8 mouse cellular contexts compared by ENCODE assay signal in genomic region chr2:180432042-180432668, GRCm38 (mm10). TPM values are rescaled to one million over a fixed set of nuclear protein-coding genes. Genes with fewer than 3 reads are reported as not detected.
DNase-seq lines count a peak whose midpoint lies in the region; ATAC-seq lines count a peak whose summit lies in the region.

No protein-coding gene starts in this region.

- H3K4me3 ChIP-seq in forebrain, embryonic 12.5 days (replicated peaks): no peak overlapping the region
- H3K4me3 ChIP-seq in hindbrain, embryonic 11.5 days (ENCODE audit: low read depth, low read length): no peak overlapping the region

- no peaks in the 10 kb centered on the region for H3K36me3 ChIP-seq in forebrain, embryonic 12.5 days (replicated peaks)
- no peaks in the 10 kb centered on the region for H3K36me3 ChIP-seq in hindbrain, embryonic 11.5 days (ENCODE audit: control insufficient read depth, insufficient read depth, low read length)

- no peak overlapping the region for H3K27ac ChIP-seq in forebrain, embryonic 12.5 days
- no peak overlapping the region for H3K27ac ChIP-seq in hindbrain, embryonic 11.5 days (ENCODE audit: low read depth, low read length)

- no peaks in the 10 kb centered on the region; the same call in 1 of the 2 replicates for H3K27me3 ChIP-seq in forebrain, embryonic 12.5 days
- no peaks in the 10 kb centered on the region for H3K27me3 ChIP-seq in hindbrain, embryonic 11.5 days (ENCODE audit: control insufficient read depth, insufficient read depth, low read length)

- no peaks in the 10 kb centered on the region for H3K9me3 ChIP-seq in forebrain, embryonic 12.5 days
- H3K9me3 ChIP-seq in hindbrain, embryonic 11.5 days (ENCODE audit: control insufficient read depth, low read length): no peaks in the 10 kb centered on the region

- 19% methylated on average over 10 of the region's 10 CpGs for WGBS in forebrain, embryonic 12.5 days
- WGBS in hindbrain, embryonic 11.5 days: 21% methylated on average over 10 of the region's 10 CpGs

- peak; percentile 30 for DNase-seq in MEL-GATA-1-ER (ENCODE audit: extremely low read depth, low read depth)
- peak; percentile 17 for DNase-seq in c-Kit-negative CD71-positive TER-119-positive erythroid progenitor cells, embryonic 14.5 days (ENCODE audit: low read depth, low spot score)
- DNase-seq in hindbrain, embryonic 11.5 days (ENCODE audit: low spot score): peak; percentile 94
- DNase-seq in layer of hippocampus, postnatal 25 days (ENCODE audit: extremely low spot score in 1 of 2, low spot score in 1 of 2): peak; percentile 83 to 99
- DNase-seq in lung, postnatal 36 days: peak; percentile 88
- peak; percentile 94 for DNase-seq in right cerebral cortex, postnatal 14 days
- DNase-seq in urinary bladder, postnatal 14 days (ENCODE audit: low spot score): peak; percentile 82

- no peaks in the 10 kb centered on the region for H3K4me1 ChIP-seq in forebrain, embryonic 12.5 days
- H3K4me1 ChIP-seq in hindbrain, embryonic 11.5 days (replicated peaks; ENCODE audit: control insufficient read depth, insufficient read depth, low read length): no peaks in the 10 kb centered on the region

- H3K4me2 ChIP-seq in forebrain, embryonic 12.5 days: no peak overlapping the region
- no peak overlapping the region for H3K4me2 ChIP-seq in hindbrain, embryonic 11.5 days (replicated peaks; ENCODE audit: low read depth, low read length)

- no peak overlapping the region for H3K9ac ChIP-seq in forebrain, embryonic 12.5 days
- H3K9ac ChIP-seq in hindbrain, embryonic 11.5 days (ENCODE audit: low read depth, low read length): no peak overlapping the region

- peak; percentile 60 for ATAC-seq in forebrain, embryonic 12.5 days (ENCODE audit: low FRiP score)
- peak; percentile 43; the same call in 1 of the 2 replicates for ATAC-seq in hindbrain, embryonic 11.5 days (ENCODE audit: low FRiP score)

RNA-seq across cellular contexts. Expression of gene Slco4a1, which starts 23.9 kb away (rescaled TPM):
- polyA plus RNA-seq in forebrain, embryonic 12.5 days (2016; fragmentation: Nextera tagmentation; extraction: Ambion mirVana): 4.0 and 4.1 TPM in 2 replicates
- polyA plus RNA-seq in hindbrain, embryonic 11.5 days (2014; fragmentation: Nextera tagmentation; extraction: Ambion mirVana): 3.3 and 3.9 TPM in 2 replicates
- 1 to 10 TPM in 1 of 2 experiments, under 1 TPM in 1; 0.96 to 1.2 TPM for total RNA-seq in layer of hippocampus, postnatal 25 days (2021)

Comparison
In these comparisons a context has a peak if more than half of its experiments do, and no peak if none do; other contexts are left out.
1. DNase-seq: peak in every context shown above with its lines; median percentile 94 in hindbrain, embryonic 11.5 days; 94 in right cerebral cortex, postnatal 14 days; 91 in layer of hippocampus, postnatal 25 days; 88 in lung, postnatal 36 days; 82 in urinary bladder, postnatal 14 days; 30 in MEL-GATA-1-ER; 17 in c-Kit-negative CD71-positive TER-119-positive erythroid progenitor cells, embryonic 14.5 days.